Mouse (Mus musculus): Measurements from ENCODE around the gene Rtn1.

Rtn1 gene

GRCm38 (mm10) chr12:72267614-72268013 lies 141.2 kb downstream of the Rtn1 start:
- TF ChIP-seq CTCF (conservative IDR thresholded peaks at IDR 0.05; ENCODE audit: low read length) (peak; percentile 97), NANOG (IDR thresholded peaks at IDR 0.05; ENCODE audit: borderline replicate concordance, low read length) (no peak)
- peaks cover 7% of the 10 kb centered on the region; the same call in 1 of the 2 replicates for H3K4me1 ChIP-seq (replicated peaks; ENCODE audit: low read depth, low read length)
- H3K4me3 ChIP-seq (replicated peaks; ENCODE audit: low read length): no peak overlapping the region
- H3K9me3 ChIP-seq (ENCODE audit: low read length): no peaks in the 10 kb centered on the region
- H3K36me3 ChIP-seq (ENCODE audit: insufficient read depth, low read length): no peaks in the 10 kb centered on the region
- no peaks in the 10 kb centered on the region for H3K27me3 ChIP-seq (ENCODE audit: insufficient read depth, low read length)

GRCm38 (mm10) chr12:72265261-72266228 lies 143.3 kb downstream of the Rtn1 start:
- Histone ChIP-seq H3K27me3 (ENCODE audit: insufficient read depth, low read length) (no peaks in the 10 kb centered on the region), H3K9me3 (ENCODE audit: low read length) (no peaks in the 10 kb centered on the region), H3K4me3 (replicated peaks; ENCODE audit: low read length) (no peak overlapping the region), H3K4me1 (replicated peaks; ENCODE audit: low read depth, low read length) (peaks cover 4% of the 10 kb centered on the region; the same call in 1 of the 2 replicates), H3K36me3 (ENCODE audit: insufficient read depth, low read length) (no peaks in the 10 kb centered on the region)
- TF ChIP-seq POU5F1 (IDR thresholded peaks at IDR 0.05; ENCODE audit: borderline replicate concordance, low read length) (no peak), CTCF (conservative IDR thresholded peaks at IDR 0.05; ENCODE audit: low read length) (no peak), NANOG (IDR thresholded peaks at IDR 0.05; ENCODE audit: borderline replicate concordance, low read length) (no peak)

GRCm38 (mm10) chr12:72263213-72264103 lies 145.4 kb downstream of the Rtn1 start:
- Histone ChIP-seq H3K4me3 (replicated peaks; ENCODE audit: low read length) (no peak overlapping the region), H3K9me3 (ENCODE audit: low read length) (no peaks in the 10 kb centered on the region), H3K4me1 (replicated peaks; ENCODE audit: low read depth, low read length) (no peaks in the 10 kb centered on the region), H3K27me3 (ENCODE audit: insufficient read depth, low read length) (no peaks in the 10 kb centered on the region), H3K36me3 (ENCODE audit: insufficient read depth, low read length) (no peaks in the 10 kb centered on the region)
- TF ChIP-seq POU5F1 (IDR thresholded peaks at IDR 0.05; ENCODE audit: borderline replicate concordance, low read length) (no peak), CTCF (conservative IDR thresholded peaks at IDR 0.05; ENCODE audit: low read length) (no peak), NANOG (IDR thresholded peaks at IDR 0.05; ENCODE audit: borderline replicate concordance, low read length) (no peak)

GRCm38 (mm10) chr12:72257000-72257399 lies 151.9 kb downstream of the Rtn1 start:
- Histone ChIP-seq H3K4me3 (replicated peaks; ENCODE audit: low read length) (no peak overlapping the region), H3K4me1 (replicated peaks; ENCODE audit: low read depth, low read length) (no peaks in the 10 kb centered on the region), H3K36me3 (ENCODE audit: insufficient read depth, low read length) (no peaks in the 10 kb centered on the region), H3K9me3 (ENCODE audit: low read length) (no peaks in the 10 kb centered on the region), H3K27me3 (ENCODE audit: insufficient read depth, low read length) (no peaks in the 10 kb centered on the region)
- TF ChIP-seq NANOG (IDR thresholded peaks at IDR 0.05; ENCODE audit: borderline replicate concordance, low read length) (no peak), CTCF (conservative IDR thresholded peaks at IDR 0.05; ENCODE audit: low read length) (no peak), POU5F1 (IDR thresholded peaks at IDR 0.05; ENCODE audit: borderline replicate concordance, low read length) (no peak)

- Histone ChIP-seq H3K4me3 (replicated peaks; ENCODE audit: low read length) (no peak overlapping the region), H3K27me3 (ENCODE audit: insufficient read depth, low read length) (no peaks in the 10 kb centered on the region), H3K9me3 (ENCODE audit: low read length) (no peaks in the 10 kb centered on the region), H3K4me1 (replicated peaks; ENCODE audit: low read depth, low read length) (no peaks in the 10 kb centered on the region), H3K36me3 (ENCODE audit: insufficient read depth, low read length) (no peaks in the 10 kb centered on the region)
- TF ChIP-seq POU5F1 (IDR thresholded peaks at IDR 0.05; ENCODE audit: borderline replicate concordance, low read length): no peak
- TF ChIP-seq CTCF (conservative IDR thresholded peaks at IDR 0.05; ENCODE audit: low read length): no peak
Observed at GRCm38 (mm10) chr12:72253040-72253439, 155.8 kb downstream of the Rtn1 start.

- no peak for TF ChIP-seq CTCF (conservative IDR thresholded peaks at IDR 0.05; ENCODE audit: low read length)
- no peak for TF ChIP-seq POU5F1 (IDR thresholded peaks at IDR 0.05; ENCODE audit: borderline replicate concordance, low read length)
- no peak for TF ChIP-seq NANOG (IDR thresholded peaks at IDR 0.05; ENCODE audit: borderline replicate concordance, low read length)
- no peak overlapping the region for H3K4me3 ChIP-seq (replicated peaks; ENCODE audit: low read length)
- no peaks in the 10 kb centered on the region for H3K27me3 ChIP-seq (ENCODE audit: insufficient read depth, low read length)
- H3K9me3 ChIP-seq (ENCODE audit: low read length): no peaks in the 10 kb centered on the region
- H3K4me1 ChIP-seq (replicated peaks; ENCODE audit: low read depth, low read length): no peaks in the 10 kb centered on the region
- no peaks in the 10 kb centered on the region for H3K36me3 ChIP-seq (ENCODE audit: insufficient read depth, low read length)
Observed at GRCm38 (mm10) chr12:72251890-72252445, 156.9 kb downstream of the Rtn1 start.

GRCm38 (mm10) chr12:72244951-72245350 lies 163.9 kb downstream of the Rtn1 start:
- Histone ChIP-seq H3K36me3 (ENCODE audit: insufficient read depth, low read length) (no peaks in the 10 kb centered on the region), H3K4me3 (replicated peaks; ENCODE audit: low read length) (no peak overlapping the region), H3K4me1 (replicated peaks; ENCODE audit: low read depth, low read length) (no peaks in the 10 kb centered on the region), H3K9me3 (ENCODE audit: low read length) (peaks cover 13% of the 10 kb centered on the region), H3K27me3 (ENCODE audit: insufficient read depth, low read length) (no peaks in the 10 kb centered on the region)
- TF ChIP-seq POU5F1 (IDR thresholded peaks at IDR 0.05; ENCODE audit: borderline replicate concordance, low read length): no peak
- TF ChIP-seq NANOG (IDR thresholded peaks at IDR 0.05; ENCODE audit: borderline replicate concordance, low read length): no peak
- peak; percentile 67 for TF ChIP-seq CTCF (conservative IDR thresholded peaks at IDR 0.05; ENCODE audit: low read length)

GRCm38 (mm10) chr12:72242807-72243206 lies 166.0 kb downstream of the Rtn1 start:
- H3K27me3 ChIP-seq (ENCODE audit: insufficient read depth, low read length): peaks cover 7% of the 10 kb centered on the region
- no peak overlapping the region for H3K4me3 ChIP-seq (replicated peaks; ENCODE audit: low read length)
- H3K4me1 ChIP-seq (replicated peaks; ENCODE audit: low read depth, low read length): no peaks in the 10 kb centered on the region
- peaks cover 25% of the 10 kb centered on the region for H3K9me3 ChIP-seq (ENCODE audit: low read length)
- no peaks in the 10 kb centered on the region for H3K36me3 ChIP-seq (ENCODE audit: insufficient read depth, low read length)
- TF ChIP-seq CTCF (conservative IDR thresholded peaks at IDR 0.05; ENCODE audit: low read length): no peak

Data from E14TG2a.4 (cell line).